Mouse (Mus musculus): Measurements from ENCODE around the gene Slc29a1.

DNA sequence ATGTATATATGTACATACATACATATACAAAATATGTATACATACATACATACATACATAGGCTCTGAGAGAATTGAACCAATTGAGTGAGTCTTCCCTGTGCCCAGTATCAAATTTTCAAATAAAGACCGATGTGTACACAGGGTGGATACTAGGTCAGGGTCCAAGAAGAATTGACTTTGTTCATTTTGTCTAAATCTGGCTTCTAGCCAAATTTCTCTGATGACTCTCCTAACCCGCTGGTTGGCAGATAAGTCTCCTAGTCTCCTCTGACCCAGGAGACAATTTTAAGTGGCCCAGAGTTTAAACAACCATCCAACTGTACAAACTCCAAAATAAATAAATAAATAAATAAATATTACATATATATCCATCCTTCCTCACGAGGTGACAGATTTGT lies 515 bp downstream of the Slc29a1 start:
- TF ChIP-seq CTCF (IDR thresholded peaks at IDR 0.05; ENCODE audit: low read depth) (no peak), EP300 (optimal IDR thresholded peaks at IDR 0.05) (no peak)

All from stomach, postnatal 0 days (tissue).